Mouse (Mus musculus) liver, embryonic 14.5 days (tissue): Measurements from ENCODE around the gene Pdzrn4. TPM values are rescaled to one million over a fixed set of nuclear protein-coding genes. Genes with fewer than 3 reads are reported as not detected.

Experiments
- ATAC-seq: fragments of 200-750 bp; cut with Nextera tagmentation; 2 replicates; pipeline ENCODE4 v1.8.0; 2017; ENCODE audit warnings: moderate number of reproducible peaks, mild to moderate bottlenecking, moderate library complexity; ENCODE audit not compliant: insufficient read depth
- DNase-seq, 3 experiments: peaks; one replicate each; pipeline ENCODE4 v3.0.0-alpha.2; 2012 to 2013; ENCODE audit warnings: low read depth in 3 of 3, low spot score in 3 of 3
- H3K27ac ChIP-seq: fragments of 300-500 bp; sonication (generic); 2 replicates; pipeline ENCODE4 v1.5.1; 2014; ENCODE audit warnings: moderate library complexity, mild to moderate bottlenecking, control low read depth, inconsistent platforms
- H3K27me3 ChIP-seq: fragments of 300-500 bp; sonication (generic); 2 replicates; pipeline ENCODE4 v1.6.1; 2014; ENCODE audit warnings: mild to moderate bottlenecking, low read length, moderate library complexity; ENCODE audit not compliant: control insufficient read depth, insufficient read depth
- H3K36me3 ChIP-seq: fragments of 300-500 bp; sonication (generic); replicated peaks from 2 replicates; pipeline ENCODE4 v1.6.1; 2014; ENCODE audit warnings: low read depth; ENCODE audit not compliant: control insufficient read depth, insufficient read depth
- H3K4me1 ChIP-seq, 2 experiments: fragments of 200-500 bp in 1 of 2; fragments of 300-500 bp in 1 of 2; sonication (generic) in 1 of 2; replicated peaks; 2 replicates each; pipeline ENCODE4 v1.6.1; 2012 to 2014; ENCODE audit warnings: antibody characterized with exemption in 1 of 2, inconsistent platforms in 1 of 2, low read length in 1 of 2; ENCODE audit not compliant: control insufficient read depth in 2 of 2, insufficient read depth in 2 of 2
- H3K4me2 ChIP-seq: fragments of 300-500 bp; sonication (generic); 2 replicates; pipeline ENCODE4 v1.6.1; 2014; ENCODE audit warnings: low read depth, mild to moderate bottlenecking, control low read depth, moderate library complexity
- H3K4me3 ChIP-seq, 2 experiments: fragments of 200-500 bp in 1 of 2; fragments of 300-500 bp in 1 of 2; sonication (generic) in 1 of 2; 2 replicates each; pipeline ENCODE4 v1.5.1; 2012 to 2014; ENCODE audit warnings: low read depth in 2 of 2, low read length in 2 of 2, mild to moderate bottlenecking in 2 of 2, control low read depth in 1 of 2, inconsistent platforms in 1 of 2, moderate library complexity in 1 of 2; ENCODE audit not compliant: insufficient read depth in 1 of 2
- H3K9ac ChIP-seq: fragments of 300-500 bp; sonication (generic); replicated peaks from 2 replicates; pipeline ENCODE4 v1.6.1; 2014; ENCODE audit warnings: mild to moderate bottlenecking, control low read depth, moderate library complexity
- H3K9me3 ChIP-seq: fragments of 300-500 bp; sonication (generic); 2 replicates; pipeline ENCODE4 v1.6.1; 2016; ENCODE audit warnings: low read length, mixed read lengths; ENCODE audit not compliant: control insufficient read depth
- CTCF ChIP-seq: IDR thresholded peaks from 2 replicates; pipeline ENCODE4 v1.5.1; 2016; ENCODE audit warnings: antibody characterized with exemption, low read depth, control low read depth
- EP300 ChIP-seq: IDR thresholded peaks from 2 replicates; pipeline ENCODE4 v1.6.1; 2016; ENCODE audit warnings: antibody characterized with exemption, low read depth
- WGBS: fragments of 180-500 bp; shearing (Covaris S2); extraction: QIAGEN DNeasy Blood & Tissue Kit; methylation state at CpG from one replicate; pipeline ENCODE4 v1.1.7; 2014; ENCODE audit not compliant: insufficient replicate concordance; 5-methylcytosine and 5-hydroxymethylcytosine counted together
- polyA plus RNA-seq, 2 experiments: library from polyadenylated mRNA; depleted of rRNA in 1 of 2; stranded (reverse) in 1 of 2; unstranded in 1 of 2; fragments of >200 nt; fragmentation: Nextera tagmentation in 1 of 2; extraction: Ambion mirVana in 1 of 2; gene quantifications; 2 replicates each; pipeline versions ENCODE4 v1.2.1 to v1.2.3; 2012 to 2014

Gene Pdzrn4
- polyA plus RNA-seq, 2 experiments: not detected

DNA sequence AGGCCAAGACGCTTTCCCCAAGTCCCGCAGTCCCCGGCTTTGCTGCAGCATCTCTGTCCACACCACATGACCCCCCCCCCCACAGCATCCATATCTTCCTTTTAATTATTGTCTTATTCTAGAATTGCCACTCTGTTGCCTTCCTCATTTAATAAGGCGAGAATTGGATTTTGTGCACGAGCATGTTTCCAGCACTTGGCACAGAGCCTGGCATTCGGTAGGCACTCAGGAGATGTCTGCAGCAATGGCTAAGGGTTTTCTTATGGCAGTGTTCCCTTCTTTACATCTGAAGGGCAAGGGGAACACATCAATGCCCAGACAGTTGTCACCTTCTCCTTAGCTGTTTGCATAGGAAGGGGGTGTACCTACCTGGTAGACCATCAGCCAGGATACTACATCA, 282.9 kb downstream of the Pdzrn4 start:
- Histone ChIP-seq H3K4me1 (no peaks in the 10 kb centered on the region), H3K4me3 (no peak overlapping the region), H3K9ac (no peak overlapping the region), H3K36me3 (no peaks in the 10 kb centered on the region), H3K27me3 (no peaks in the 10 kb centered on the region), H3K4me2 (no peak overlapping the region), H3K27ac (no peak overlapping the region), H3K9me3 (no peaks in the 10 kb centered on the region)
- ATAC-seq: no peak
- 69% methylated on average over 6 of the region's 6 CpGs for WGBS
- TF ChIP-seq CTCF (no peak), EP300 (no peak)
- DNase-seq: no peak

DNA sequence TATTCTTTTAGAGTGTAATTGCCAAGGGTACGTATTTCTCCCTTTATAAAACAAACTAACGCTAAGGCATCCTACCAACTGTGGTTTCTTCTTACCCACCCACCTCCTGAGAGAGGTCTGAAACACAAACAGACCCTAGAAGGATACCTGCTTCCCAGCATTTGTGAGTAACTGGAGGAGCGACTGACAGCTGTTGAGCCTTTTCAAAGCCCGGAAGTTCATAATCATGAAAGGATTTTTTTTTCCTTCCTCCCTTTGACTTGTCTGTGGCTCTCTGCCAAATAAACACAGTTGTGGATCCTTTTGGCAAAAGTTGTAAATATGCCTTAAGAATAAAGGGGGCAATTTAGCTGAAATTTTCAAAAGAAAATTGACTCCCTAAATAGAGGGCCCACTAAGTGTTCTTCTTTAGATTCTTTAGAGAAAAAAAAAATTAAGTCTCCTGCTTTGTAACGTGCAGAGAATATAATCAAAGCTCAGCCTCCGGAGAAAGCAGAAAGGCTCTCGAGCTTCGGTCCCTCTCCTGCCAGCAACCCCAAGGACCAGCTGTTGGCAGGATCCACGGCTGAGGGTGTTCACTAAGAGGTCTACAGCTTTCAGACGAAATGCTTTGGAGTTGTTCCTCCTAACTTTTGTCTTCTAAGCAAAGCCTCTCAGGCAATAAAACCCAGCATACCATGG, 299.7 kb downstream of the Pdzrn4 start:
- no peak for ATAC-seq
- 39% methylated on average over 10 of the region's 10 CpGs for WGBS
- no peak for DNase-seq

DNA sequence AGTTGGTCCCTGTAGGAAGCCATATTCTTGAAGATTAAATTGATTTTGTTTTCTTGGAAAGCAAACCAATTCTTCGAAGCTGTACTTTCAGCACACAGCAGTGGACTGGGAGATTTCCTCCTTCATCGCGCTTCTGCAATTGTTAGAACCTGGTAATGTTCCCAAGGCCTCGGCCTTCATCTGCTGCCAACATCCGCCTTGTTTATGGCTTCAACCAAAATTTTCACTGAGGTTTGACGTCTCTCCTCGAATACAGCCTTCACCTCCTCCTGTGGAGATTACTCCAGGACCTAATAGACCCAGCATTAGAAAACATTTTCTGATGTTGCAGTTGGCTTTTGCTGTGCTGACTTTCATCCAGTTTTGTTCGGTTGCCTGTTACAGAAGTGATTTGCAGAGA, 307.5 kb downstream of the Pdzrn4 start:
- no peak overlapping the region for H3K4me2 ChIP-seq
- DNase-seq: no peak
- 60% methylated on average over 8 of the region's 8 CpGs for WGBS
- ATAC-seq: no peak
- H3K36me3 ChIP-seq: no peaks in the 10 kb centered on the region
- H3K27me3 ChIP-seq: no peaks in the 10 kb centered on the region
- no peaks in the 10 kb centered on the region for H3K9me3 ChIP-seq
- no peak overlapping the region for H3K27ac ChIP-seq
- H3K9ac ChIP-seq: no peak overlapping the region
- H3K4me1 ChIP-seq: no peaks in the 10 kb centered on the region
- no peak overlapping the region for H3K4me3 ChIP-seq
- TF ChIP-seq EP300 (no peak), CTCF (no peak)

More for the DNA sequence above, 299.7 kb downstream of the Pdzrn4 start:
- Histone ChIP-seq H3K27me3 (no peaks in the 10 kb centered on the region), H3K9ac (no peak overlapping the region), H3K4me1 (no peaks in the 10 kb centered on the region), H3K36me3 (no peaks in the 10 kb centered on the region), H3K4me3 (no peak overlapping the region), H3K4me2 (no peak overlapping the region), H3K27ac (no peak overlapping the region), H3K9me3 (no peaks in the 10 kb centered on the region)
- TF ChIP-seq CTCF (no peak), EP300 (no peak)

DNA sequence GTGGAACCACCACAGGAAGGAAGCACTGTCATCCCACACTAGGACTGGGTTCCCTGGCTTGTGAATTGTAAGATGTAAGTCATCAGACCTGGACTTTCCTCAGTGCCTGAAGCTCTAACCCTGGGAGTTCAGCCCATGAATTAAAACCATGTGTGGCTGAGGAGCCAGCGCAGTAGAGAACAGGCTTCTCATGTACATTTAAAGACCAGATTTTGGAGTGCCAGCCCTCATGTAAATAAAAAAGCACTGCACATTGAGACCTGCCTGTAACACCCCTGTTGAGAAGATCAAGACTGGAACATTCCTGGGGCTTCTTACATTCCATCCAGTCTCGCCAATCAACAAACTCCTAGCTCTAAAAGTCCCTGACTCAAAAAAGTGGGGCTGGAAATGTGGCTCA, 342.0 kb downstream of the Pdzrn4 start:
- DNase-seq (no peak), ATAC-seq (no peak)
- Histone ChIP-seq H3K4me2 (no peak overlapping the region), H3K36me3 (no peaks in the 10 kb centered on the region), H3K27me3 (no peaks in the 10 kb centered on the region), H3K27ac (no peak overlapping the region), H3K4me1 (no peaks in the 10 kb centered on the region), H3K9me3 (no peaks in the 10 kb centered on the region), H3K4me3 (no peak overlapping the region), H3K9ac (no peak overlapping the region)
- TF ChIP-seq EP300 (no peak), CTCF (no peak)
- WGBS: 49% methylated on average over 2 of the region's 2 CpGs

DNA sequence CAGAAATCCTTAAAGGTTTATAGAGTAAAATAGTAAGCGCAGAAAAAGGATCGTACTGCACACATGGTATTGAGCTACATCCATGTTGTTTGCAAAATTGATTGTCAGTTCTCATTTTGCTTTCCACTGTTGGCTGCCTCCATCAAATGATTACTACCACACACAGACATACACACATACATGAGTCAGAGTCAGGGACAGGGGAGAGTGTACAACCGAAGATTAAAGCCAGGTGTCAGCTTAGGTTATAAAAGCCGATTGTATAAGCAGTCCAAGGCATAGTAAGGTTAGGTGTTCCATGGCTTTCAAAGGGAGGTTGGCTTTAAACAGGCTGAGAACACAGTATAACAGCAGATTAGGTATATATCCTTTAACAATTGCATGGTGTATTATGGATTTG, 343.2 kb downstream of the Pdzrn4 start:
- 67% methylated on average over 4 of the region's 4 CpGs for WGBS
- Histone ChIP-seq H3K27me3 (no peaks in the 10 kb centered on the region), H3K4me3 (no peak overlapping the region), H3K9me3 (no peaks in the 10 kb centered on the region), H3K4me1 (no peaks in the 10 kb centered on the region), H3K36me3 (no peaks in the 10 kb centered on the region), H3K9ac (no peak overlapping the region), H3K27ac (no peak overlapping the region), H3K4me2 (no peak overlapping the region)
- no peak for ATAC-seq
- DNase-seq: no peak
- no peak for TF ChIP-seq CTCF
- TF ChIP-seq EP300: no peak
